8 mouse cellular contexts compared by ENCODE assay signal in the genomic region with DNA sequence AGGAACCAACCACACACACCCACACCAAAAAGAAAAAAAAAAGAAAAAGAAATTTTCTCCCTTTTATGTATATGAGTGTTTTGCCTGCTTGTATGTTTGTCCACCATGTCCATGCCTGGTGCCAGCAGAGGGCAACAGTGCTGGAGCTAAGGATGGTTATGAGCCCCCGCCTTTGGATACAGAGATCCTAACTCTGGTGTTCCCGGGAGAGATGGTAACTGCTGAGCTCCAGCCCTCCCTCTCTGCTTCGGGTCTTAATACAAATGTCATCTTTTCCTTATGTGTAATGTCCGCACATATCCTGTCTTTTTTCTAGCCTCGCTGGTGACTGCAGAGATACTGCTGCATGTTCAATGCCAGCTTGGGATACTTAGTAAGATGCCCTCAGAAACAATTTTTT. TPM values are rescaled to one million over a fixed set of nuclear protein-coding genes. Genes with fewer than 3 reads are reported as not detected.
A peak's percentile ranks its signal among the peaks of the same experiment; 100 is the strongest.
DNase-seq lines count a peak whose midpoint lies in the region; ATAC-seq lines count a peak whose summit lies in the region.
"Had no signal": no experiment of that assay in that cellular context is flagged by ENCODE, and none has a peak within 500 bp of the region (broad histone marks: within the 10 kb centered on the region; RNA-seq: fewer than 3 reads in every experiment).

No protein-coding gene starts in this region.

- ATAC-seq in hindbrain, embryonic 16.5 days, result no peak

- peak overlapping the region; percentile 92 for H3K27ac ChIP-seq in hindbrain, embryonic 16.5 days (ENCODE audit: low read depth, low read length)

- no peaks in the 10 kb centered on the region; the same call in 1 of the 2 replicates for H3K36me3 ChIP-seq in hindbrain, embryonic 16.5 days (ENCODE audit: control insufficient read depth, insufficient read depth, low read length)

- DNase-seq in left cerebral cortex, postnatal 4 days, result peak; percentile 64
- DNase-seq in left cerebral cortex, adult 18-20 months (ENCODE audit: low spot score in 2 of 2), result no peak
- peak; percentile 54 to 58 for DNase-seq in cerebellum, postnatal 36 days
- peak; percentile 66 for DNase-seq in retina, embryonic 14.5 days (ENCODE audit: low spot score)
- DNase-seq in adrenal gland, postnatal 25 days, result no peak
- no peak for DNase-seq in urinary bladder, adult 18-20 months (ENCODE audit: low spot score in 2 of 2)

- peaks cover 21% of the 10 kb centered on the region for H3K4me1 ChIP-seq in hindbrain, embryonic 16.5 days (ENCODE audit: control insufficient read depth, insufficient read depth, low read depth, low read length)

- WGBS in hindbrain, embryonic 16.5 days, result 4% methylated on average over 5 of the region's 5 CpGs

- H3K4me2 ChIP-seq in hindbrain, embryonic 16.5 days (ENCODE audit: low read length), result peak overlapping the region; percentile 69

- intact Hi-C loops in left cerebral cortex, postnatal 4 days (cut with DNase I), result no loop called here

- no peaks in the 10 kb centered on the region for H3K9me3 ChIP-seq in hindbrain, embryonic 16.5 days (ENCODE audit: control insufficient read depth, low read length)

- peak overlapping the region; percentile 57 for H3K9ac ChIP-seq in hindbrain, embryonic 16.5 days (ENCODE audit: low read depth, low read length)

- peak overlapping the region; percentile 69 for H3K4me3 ChIP-seq in hindbrain, embryonic 16.5 days (ENCODE audit: low read length)

- no peaks in the 10 kb centered on the region for H3K27me3 ChIP-seq in hindbrain, embryonic 16.5 days (replicated peaks; ENCODE audit: control insufficient read depth, insufficient read depth, low read length)

RNA-seq across cellular contexts. Expression of gene Mypop, which starts 1.1 kb away (rescaled TPM):
- total RNA-seq in left cerebral cortex, postnatal 4 days (2021), result 10 to 100 TPM; 18.8 to 20.2 TPM
- total RNA-seq in left cerebral cortex, adult 18-20 months (2021), result 10 to 100 TPM; 53.8 to 59.5 TPM
- polyA plus RNA-seq in hindbrain, embryonic 16.5 days (2015; fragmentation: Nextera tagmentation; extraction: Ambion mirVana), result 5.8 and 6.3 TPM in 2 replicates
- total RNA-seq in adrenal gland, postnatal 25 days (2021), result 10.9 and 13.0 TPM in 2 replicates

RNA-seq across cellular contexts. Expression of gene Nanos2, which starts 2.8 kb away (rescaled TPM):
- 1 to 10 TPM; 1.4 to 1.7 TPM for total RNA-seq in left cerebral cortex, postnatal 4 days (2021)
- total RNA-seq in left cerebral cortex, adult 18-20 months (2021), result under 1 TPM; 0.40 to 0.49 TPM
- 0.65 and 0.85 TPM in 2 replicates for polyA plus RNA-seq in hindbrain, embryonic 16.5 days (2015; fragmentation: Nextera tagmentation; extraction: Ambion mirVana)
- not detected in 2 replicates for total RNA-seq in adrenal gland, postnatal 25 days (2021)
- polyA plus RNA-seq: liver, embryonic 16.5 days had no signal

RNA-seq across cellular contexts. Expression of gene Irf2bp1, which starts 13.8 kb away (rescaled TPM):
- 10 to 100 TPM; 56.9 to 60.8 TPM for total RNA-seq in left cerebral cortex, postnatal 4 days (2021)
- total RNA-seq in left cerebral cortex, adult 18-20 months (2021), result 10 to 100 TPM; 55.7 to 57.8 TPM
- polyA plus RNA-seq in hindbrain, embryonic 16.5 days (2015; fragmentation: Nextera tagmentation; extraction: Ambion mirVana), result 26.8 and 27.3 TPM in 2 replicates
- total RNA-seq in adrenal gland, postnatal 25 days (2021), result 45.8 and 48.3 TPM in 2 replicates

RNA-seq across cellular contexts. Expression of gene Foxa3, which starts 33.3 kb away (rescaled TPM):
- total RNA-seq in left cerebral cortex, postnatal 4 days (2021), result not detected
- not detected for total RNA-seq in left cerebral cortex, adult 18-20 months (2021)
- not detected in 2 replicates for polyA plus RNA-seq in hindbrain, embryonic 16.5 days (2015; fragmentation: Nextera tagmentation; extraction: Ambion mirVana)
- 0.76 TPM in 1 of 2 replicates, not detected in the other for total RNA-seq in adrenal gland, postnatal 25 days (2021)

RNA-seq across cellular contexts. Expression of gene Sympk, which starts 34.2 kb away (rescaled TPM):
- 10 to 100 TPM; 87.1 to 96.8 TPM for total RNA-seq in left cerebral cortex, postnatal 4 days (2021)
- total RNA-seq in left cerebral cortex, adult 18-20 months (2021), result 100 to 1,000 TPM; 116 to 123 TPM
- polyA plus RNA-seq in hindbrain, embryonic 16.5 days (2015; fragmentation: Nextera tagmentation; extraction: Ambion mirVana), result 24.1 and 27.5 TPM in 2 replicates
- 120 and 126 TPM in 2 replicates for total RNA-seq in adrenal gland, postnatal 25 days (2021)

Comparison
In these comparisons a context has a peak if more than half of its experiments do, and no peak if none do; other contexts are left out.
1. DNase-seq: peak in left cerebral cortex, postnatal 4 days (single experiment), cerebellum, postnatal 36 days (2 of 2) and retina, embryonic 14.5 days (single experiment); none in left cerebral cortex, adult 18-20 months (0 of 2), adrenal gland, postnatal 25 days (single experiment) and urinary bladder, adult 18-20 months (0 of 2).